Mouse (Mus musculus): ENCODE measurements at regions not wholly inside any gene's neighbourhood (a gene's known extent, or its start where the extent isn't known, plus 50 kb on each side); places are given as distances from the start of the nearest gene placed in this dataset.
A peak's percentile ranks its signal among the peaks of the same experiment; 100 is the strongest.

DNA sequence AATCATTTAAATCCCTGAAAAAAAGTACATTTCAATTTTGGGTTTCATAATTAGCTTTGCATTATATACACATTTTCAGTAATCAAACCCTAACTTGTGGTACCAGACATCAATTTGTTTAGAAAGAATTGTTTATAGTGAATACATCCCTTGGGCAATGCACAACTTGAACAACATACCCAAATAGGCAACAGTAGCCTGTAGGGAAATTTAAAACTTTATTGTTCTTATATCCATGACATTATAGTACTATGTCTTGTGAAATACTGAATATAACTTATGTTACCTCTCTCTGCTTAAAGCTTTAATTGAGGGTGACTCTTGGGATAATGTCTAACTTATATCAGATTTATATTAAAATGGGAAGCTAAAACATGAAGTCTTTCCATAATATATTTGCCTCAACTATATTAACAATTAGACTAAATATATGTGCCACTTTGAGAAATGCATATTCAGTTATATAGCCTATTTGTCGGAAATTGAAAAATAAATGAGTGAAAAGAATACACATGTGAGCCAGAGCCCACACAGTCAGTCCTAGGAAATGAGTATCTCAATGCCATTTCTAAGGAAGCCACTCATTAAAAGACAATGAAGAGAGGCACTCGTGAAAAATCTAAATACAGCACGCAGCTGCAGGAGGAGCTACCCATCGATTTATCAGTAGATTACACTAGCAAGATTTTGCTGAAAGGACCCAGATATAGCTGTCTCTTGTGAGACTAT lies 458.1 kb upstream of the Slitrk6 start:
- DNase-seq (ENCODE audit: extremely low spot score, low read depth, low spot score): no peak

DNA sequence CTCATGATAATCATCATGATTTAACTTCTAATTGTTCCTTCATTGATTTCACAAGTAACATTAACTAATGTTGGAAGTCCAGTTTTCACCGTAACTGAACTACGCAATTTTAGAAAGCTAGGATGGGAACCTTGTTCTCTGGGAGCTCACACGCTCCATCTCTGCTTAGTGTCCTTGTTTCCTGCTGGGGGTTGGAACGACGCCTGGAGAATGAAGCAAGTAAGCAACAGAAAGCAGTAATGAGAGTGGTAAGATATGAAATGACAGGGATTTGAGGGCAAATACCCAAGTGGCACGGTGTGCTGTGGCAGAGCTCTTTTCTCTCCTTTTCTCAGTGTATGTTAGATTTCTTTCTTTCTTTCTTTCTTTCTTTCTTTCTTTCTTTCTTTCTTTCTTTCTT lies 448.0 kb upstream of the Slitrk5 start:
- no peak for DNase-seq (ENCODE audit: extremely low spot score, low read depth, low spot score)

DNA sequence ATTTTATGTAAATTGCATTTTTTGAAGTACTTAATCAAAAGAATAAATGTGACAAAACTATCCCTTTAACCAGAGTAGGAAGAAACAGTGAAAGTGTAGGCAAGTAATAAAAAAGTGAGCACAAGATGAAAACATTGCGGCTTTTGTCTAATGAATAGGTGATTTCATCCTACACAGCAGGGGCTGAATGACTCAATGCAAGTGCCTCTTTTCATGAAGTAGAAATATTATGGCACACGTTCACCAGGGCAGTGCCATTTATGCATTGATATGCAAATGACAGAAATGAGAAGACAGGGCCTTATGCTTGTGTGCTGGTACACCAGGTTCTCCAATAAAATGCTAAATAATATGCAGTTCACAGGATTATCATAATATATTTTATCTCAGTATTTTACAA lies 435.8 kb upstream of the Slitrk5 start:
- DNase-seq (ENCODE audit: extremely low spot score, low read depth, low spot score): no peak

DNA sequence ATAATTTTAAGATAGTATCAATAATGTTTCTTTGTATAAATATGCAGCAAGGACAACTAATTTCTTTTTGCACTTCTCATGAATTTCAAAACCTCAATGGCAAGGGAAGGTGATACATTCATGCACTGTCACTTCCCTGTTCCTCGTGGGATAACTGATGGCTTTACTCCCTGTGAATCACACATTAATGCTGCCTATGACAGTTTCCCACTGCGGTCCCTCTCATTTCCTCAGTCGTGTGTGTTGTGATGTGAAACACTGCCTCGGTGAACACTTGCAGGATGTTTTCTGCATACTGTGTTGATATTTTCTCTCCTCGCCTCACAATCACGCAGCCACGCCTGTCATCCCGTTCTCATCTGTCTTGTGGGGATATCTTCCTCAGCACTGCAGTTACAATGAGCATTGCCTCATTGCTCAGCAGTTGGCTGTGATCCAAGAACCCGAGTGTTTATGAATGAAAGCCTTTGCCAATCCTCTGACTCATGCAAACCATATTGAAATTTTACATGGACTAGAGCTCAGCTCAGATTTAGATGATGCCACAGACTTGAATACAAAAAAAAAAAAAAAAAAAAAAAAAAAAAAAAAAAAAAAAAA lies 425.4 kb upstream of the Slitrk5 start:
- DNase-seq (ENCODE audit: extremely low spot score, low read depth, low spot score): no peak

DNA sequence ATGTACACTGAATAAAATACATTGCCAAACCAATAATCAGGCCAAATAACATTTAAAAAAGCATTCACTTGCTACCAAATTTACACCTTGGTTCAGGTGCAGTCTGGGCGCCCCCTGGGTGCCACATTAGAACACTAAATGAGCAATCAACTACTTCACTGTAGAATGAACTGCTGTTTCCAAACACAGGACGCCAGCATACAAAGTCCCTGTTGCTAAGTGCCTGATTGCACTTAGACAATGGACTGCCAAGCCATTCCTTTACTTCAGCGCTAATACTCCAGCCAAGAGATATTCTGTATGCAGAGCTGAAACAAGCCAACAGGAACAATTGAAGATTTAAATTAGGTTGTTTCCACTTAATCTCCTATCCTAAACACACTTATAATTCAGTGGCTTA lies 421.7 kb upstream of the Slitrk5 start:
- no peak for DNase-seq (ENCODE audit: extremely low spot score, low read depth, low spot score)

DNA sequence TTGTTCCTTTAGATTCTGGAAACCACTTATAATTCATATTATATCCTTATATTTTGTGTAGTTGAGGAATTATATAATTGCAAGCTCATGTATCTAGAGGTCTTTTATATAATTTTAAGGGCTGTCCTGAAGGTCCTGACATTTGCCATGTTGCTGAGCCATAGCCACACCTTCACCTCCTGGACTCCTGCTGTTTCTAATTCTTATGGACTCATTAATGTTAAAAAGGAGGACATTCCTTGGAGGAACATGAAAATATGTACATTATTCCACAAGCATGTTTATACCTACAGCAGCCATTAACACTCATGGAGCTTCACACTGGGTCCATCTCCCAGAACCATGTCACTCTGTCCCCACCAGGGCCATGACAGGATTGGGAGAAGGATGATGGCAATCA lies 413.2 kb upstream of the Slitrk5 start:
- no peak for DNase-seq (ENCODE audit: extremely low spot score, low read depth, low spot score)

DNA sequence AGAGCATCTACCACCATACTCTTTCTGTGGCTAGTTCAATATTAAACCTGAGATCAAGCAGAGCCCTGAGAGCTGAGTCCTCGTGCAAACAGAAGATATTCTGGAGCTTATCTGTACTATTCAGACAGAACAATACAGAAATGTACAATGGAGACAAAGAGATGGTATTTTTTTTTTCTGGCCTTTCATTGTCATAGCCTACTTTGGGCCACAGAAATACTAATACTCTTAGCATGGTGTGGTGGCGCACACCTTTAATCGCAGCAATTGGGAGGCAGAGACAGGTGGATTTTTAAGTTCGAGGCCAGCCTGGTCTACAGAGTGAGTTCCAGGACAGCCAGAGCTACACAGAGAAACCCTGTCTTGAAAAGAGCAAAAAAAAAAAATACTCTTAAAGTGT lies 404.7 kb upstream of the Slitrk5 start:
- DNase-seq (ENCODE audit: extremely low spot score, low read depth, low spot score): no peak

DNA sequence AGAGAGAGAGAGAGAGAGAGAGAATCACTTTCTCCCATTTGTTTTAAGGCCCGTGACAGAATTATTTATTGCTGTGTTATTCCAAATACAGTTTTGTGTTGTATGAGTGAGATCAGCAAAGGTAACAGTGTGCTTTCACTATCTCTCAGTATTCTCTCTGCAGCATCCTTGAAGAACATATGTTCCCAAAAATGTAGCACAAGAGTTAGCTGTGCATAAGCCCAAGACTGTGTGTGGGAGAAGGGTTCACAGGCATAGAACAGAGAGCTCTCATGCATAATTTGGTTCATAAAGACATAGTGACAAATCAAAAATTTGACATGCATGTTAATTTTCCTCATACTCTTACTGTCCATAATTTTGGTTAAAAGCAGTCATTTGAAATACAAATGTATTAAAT lies 393.5 kb upstream of the Slitrk5 start:
- DNase-seq (ENCODE audit: extremely low spot score, low read depth, low spot score): no peak

DNA sequence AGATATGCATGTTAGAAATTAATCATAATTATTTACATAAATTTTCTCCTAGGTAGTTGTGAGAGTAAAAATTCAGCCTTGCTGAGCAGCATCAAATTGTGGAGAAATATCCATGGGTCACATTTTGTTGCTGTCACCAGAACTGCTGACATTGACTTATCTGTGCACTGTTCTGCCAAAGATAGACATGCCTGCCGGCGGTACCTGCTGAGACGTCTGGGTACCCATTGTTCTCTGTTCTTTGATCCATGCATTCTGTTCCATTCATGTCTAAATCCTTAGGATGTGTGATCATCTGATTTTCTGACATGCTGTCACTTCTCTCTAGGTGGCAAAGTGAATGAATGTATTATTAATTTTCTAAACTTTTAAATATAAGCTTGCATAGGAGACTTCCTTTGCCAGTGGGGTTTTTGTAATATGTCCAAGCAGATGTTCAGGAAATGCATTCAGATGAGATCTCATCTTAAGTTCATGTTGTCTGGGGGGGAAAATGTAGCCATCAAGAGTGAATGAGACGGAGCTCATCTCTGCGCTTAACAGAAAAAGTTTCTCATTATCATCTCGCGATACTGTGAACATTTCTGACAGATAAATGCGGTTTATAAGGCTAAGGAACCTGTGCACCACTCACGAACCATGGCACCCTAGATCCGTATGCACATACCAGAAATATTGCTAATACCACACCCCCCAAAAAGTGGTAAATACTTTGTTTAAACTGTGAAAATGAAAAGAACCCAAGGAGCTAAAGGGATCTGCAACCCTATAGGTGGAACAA lies 391.0 kb upstream of the Slitrk5 start:
- DNase-seq (ENCODE audit: extremely low spot score, low read depth, low spot score): no peak

DNA sequence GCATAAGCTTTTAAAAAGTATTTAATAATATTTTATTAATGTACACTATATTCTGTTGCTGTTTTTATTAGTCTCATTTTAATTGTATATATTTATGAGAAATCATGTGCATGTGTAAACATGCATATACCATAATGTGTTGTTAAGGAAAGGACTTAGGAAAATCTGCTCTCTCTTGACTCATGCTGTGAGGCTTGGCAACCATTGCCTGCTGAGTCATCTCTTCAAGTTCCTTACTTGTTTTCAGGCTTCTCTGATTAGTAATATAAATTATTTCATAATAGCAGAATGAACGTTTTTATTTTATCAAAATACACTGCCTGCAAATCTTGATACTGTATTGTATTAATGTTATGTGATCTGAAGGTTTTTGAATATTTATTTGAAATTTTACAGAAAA lies 388.9 kb upstream of the Slitrk5 start:
- DNase-seq (ENCODE audit: extremely low spot score, low read depth, low spot score): no peak

DNA sequence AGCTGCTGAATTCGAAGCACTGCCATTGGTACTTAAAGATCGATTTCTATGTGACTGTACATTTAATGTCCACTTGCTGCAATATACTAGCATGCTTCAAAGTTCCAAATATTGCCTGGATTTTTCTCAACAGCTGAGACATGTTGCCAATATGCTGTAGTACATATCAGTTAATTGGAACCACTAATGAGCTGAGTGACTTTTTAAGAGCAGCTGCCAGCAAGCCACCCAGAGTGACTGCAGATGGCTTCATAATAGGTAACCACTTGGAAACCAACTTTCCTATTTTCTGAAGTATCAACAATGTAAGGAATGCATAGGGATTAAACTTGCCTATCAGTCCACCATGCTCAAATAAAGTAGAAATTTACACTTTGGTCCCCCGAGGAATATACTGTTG lies 379.4 kb upstream of the Slitrk5 start:
- peak; percentile 10 for DNase-seq (ENCODE audit: extremely low spot score, low read depth, low spot score)

DNA sequence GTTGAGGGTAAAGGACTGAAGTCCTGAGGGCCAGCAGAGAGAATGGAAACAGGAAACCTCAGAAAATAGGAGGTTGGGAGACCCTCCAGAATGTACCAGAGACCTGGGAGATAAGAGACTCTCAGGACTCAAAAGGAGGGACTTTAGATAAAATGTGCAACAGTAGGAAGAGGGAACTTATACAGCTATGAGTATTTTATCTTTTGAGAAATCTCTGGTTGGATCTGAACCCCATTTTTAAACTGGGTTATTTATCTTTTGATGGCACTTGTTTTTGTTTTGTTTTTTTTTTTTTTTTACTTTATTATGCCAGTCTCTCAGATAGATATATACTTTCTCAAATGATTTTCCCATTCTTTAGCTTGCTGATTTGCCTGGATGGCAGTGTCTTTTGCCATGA lies 377.1 kb upstream of the Slitrk5 start:
- no peak for DNase-seq (ENCODE audit: extremely low spot score, low read depth, low spot score)

DNA sequence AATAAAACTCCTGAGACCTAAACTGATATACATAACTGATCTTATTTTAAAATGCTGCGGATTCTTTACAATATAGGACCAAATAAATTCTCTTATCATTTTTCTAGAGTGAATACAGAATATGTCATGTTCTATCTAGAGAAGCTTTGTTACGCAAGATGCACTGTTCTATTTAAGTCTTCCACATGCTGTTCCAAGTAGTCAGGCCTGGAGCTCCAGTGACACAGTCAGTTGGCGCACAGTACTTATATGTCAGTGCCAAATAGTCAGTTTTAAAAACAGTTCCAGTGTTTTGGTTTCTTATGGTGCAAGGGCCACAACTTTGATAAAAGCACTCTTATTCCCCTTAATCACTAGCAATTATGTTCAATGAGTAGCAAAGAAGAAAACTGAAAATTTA lies 344.3 kb upstream of the Slitrk5 start:
- no peak for DNase-seq (ENCODE audit: extremely low spot score, low read depth, low spot score)

DNA sequence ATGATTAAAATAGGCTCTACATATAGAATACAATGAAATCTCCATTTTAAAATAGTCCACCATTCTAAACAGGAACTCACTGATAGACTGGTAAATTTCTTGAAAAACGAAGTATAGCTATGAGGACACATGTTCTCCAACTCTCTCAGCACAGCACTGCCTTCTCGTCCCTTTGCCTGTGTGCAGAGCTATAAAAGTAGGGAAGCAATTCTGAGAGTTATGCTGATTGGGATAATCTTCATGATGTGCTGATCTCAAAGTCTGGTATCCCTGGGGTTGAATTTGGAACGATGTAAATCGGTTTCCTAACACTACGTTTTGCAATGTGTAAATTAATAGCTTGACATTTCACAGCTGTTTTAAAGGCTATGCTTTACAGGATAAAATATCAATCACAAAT lies 321.4 kb upstream of the Slitrk5 start:
- no peak for DNase-seq (ENCODE audit: extremely low spot score, low read depth, low spot score)

DNA sequence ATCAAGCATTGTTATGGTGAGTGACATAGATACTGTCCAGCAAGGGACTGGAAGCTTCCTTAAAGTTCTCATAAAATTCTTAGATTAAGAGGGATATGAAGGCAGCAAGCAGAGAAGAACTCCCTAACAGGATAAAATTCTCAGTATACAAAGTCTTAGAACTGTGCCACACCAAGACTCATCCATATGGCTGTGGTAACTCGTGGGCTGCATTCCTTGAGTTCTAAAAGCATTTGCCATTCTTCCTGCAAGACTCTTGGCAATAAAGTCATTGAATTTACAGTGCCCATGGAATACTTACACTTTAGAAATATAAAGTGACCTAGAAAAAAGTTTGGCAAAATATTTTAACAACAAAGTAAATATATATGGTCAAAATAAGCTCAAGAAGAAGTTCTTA lies 278.1 kb upstream of the Slitrk5 start:
- DNase-seq (ENCODE audit: extremely low spot score, low read depth, low spot score): no peak

DNA sequence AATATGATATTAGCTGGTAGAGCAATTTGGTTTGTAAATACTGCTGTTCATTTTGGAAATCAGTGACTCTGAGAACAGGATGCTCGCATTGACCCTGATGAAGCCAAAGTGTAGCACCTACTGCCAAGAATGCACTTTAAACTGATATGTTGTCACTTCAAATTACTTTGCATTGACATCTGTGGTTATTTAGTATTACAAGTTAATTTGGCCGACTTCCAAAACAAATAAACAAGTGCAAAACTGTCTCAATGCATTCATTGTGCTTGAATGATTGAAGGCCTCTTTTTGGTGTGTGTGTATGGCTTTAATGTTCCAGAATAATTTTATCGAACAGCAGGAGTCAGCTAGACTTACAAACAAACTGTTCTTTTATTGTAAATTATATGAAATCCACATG lies 274.1 kb upstream of the Slitrk5 start:
- DNase-seq (ENCODE audit: extremely low spot score, low read depth, low spot score): no peak

DNA sequence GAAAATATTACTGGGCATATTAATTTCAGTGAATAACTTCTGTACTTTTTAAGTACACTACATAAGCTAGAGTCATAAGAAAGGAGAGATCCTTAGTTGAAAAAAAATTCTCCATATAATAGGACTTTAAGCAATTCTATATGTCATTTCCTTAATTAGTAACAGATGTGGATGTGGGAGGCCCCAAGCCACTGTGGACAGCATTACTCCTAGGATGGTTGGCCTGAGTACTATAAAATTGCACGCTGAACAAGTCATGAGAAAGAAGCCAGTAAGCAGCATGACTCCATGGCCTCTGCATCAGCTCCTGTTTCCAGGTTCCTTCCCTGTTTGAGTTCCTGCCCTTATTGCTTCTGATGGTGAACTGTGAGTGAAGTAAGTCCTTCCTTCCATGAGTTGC lies 272.4 kb upstream of the Slitrk5 start:
- DNase-seq (ENCODE audit: extremely low spot score, low read depth, low spot score): no peak

DNA sequence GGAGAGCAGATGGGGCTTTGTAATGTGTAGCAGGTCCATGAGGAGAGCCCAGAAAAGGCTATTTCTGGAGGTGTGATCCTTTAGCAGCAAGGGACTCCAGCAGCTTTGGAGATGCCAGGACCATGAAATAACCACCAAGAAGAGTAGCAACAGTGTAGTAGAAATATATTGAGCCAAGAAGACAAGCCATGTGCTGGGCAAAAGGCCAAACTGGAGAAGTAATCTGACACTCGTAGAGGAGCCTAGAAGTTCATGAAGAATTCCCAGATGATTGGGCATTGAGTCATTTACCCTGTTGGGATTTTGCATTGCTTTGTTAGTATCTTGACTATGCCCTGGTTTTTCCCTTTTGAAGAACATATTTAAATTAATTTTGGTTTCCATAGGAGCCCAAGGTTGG lies 271.3 kb upstream of the Slitrk5 start:
- no peak for DNase-seq (ENCODE audit: extremely low spot score, low read depth, low spot score)

DNA sequence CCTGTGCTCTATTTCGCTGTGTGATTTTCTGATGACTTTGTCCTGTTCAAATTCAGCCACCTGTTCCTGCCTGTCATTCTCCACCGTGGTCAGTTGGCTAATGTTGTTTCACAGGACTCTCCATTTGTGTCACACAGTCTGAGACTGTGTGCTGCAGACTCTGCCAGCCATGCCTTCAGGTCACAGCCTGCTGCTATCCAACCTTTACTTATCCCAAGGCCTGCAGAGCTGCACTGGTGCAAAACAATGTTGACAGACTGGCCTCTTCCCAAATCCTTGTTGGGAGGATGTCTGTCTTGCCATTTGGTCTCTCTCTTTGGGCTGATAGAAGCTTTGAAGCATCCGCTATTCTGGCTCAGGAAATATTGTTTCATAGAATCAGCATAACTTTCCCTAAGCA lies 261.4 kb upstream of the Slitrk5 start:
- no peak for DNase-seq (ENCODE audit: extremely low spot score, low read depth, low spot score)

DNA sequence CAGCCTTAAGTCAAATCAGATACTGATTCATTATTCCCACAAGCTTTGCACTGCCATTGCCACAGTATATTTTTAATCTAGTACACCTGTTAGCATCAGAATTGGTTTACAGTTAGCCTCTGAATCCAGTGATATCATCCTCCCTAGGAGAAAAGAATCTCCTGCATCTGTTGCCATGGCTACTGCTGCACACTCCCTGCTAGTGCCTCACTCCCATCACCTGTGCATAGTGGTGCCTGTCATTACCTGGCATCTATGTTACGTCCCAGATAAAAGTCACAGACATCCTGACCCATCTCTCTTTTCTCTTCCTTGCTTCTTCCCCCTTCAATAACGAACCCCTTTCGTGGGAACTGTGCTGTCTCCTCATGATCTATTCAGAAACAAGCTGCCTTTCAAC lies 256.4 kb upstream of the Slitrk5 start:
- DNase-seq (ENCODE audit: extremely low spot score, low read depth, low spot score): no peak

DNA sequence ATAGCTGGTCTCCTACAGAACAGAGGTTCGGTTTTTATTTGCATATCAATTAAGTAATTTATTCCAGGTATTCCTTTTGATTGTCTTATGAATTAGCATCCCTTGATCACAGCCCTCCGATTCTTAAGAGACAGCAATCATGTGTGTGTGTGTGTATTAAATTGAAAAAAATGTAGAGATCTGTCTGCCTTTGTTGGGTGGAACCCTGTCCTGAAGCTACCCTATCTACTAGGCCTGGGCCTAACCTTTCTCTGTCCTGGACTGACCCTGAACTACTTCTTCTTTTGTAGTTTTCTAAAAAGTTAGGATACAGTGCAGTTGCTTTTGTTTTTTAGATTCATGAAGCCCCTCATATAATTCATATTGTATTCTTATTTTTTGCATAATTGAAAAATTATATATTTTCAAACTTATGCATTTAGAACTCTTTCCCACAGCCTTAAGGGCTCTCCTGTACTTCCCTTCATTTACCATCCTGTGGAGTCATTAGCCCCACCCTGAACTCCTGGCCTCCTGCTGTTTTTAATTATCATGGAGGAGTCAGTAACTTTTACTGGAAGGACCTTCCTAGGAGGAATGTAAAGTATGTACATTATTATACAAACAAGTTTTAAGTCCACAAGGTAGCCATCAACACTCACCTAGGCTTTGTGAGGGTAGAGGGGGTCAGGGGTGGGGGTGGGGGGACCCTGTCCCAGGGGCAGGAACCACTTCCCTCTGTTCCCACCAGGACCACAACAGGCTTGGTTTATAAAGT lies 245.6 kb upstream of the Slitrk5 start:
- no peak for DNase-seq (ENCODE audit: extremely low spot score, low read depth, low spot score)
